Mouse (Mus musculus) lung, postnatal 10 days (tissue): ENCODE measurements around the gene Ascl4.

ENCODE experiments used
- DNase-seq: peaks from one replicate; pipeline ENCODE4 v3.0.0; 2021

Gene Ascl4

DNA sequence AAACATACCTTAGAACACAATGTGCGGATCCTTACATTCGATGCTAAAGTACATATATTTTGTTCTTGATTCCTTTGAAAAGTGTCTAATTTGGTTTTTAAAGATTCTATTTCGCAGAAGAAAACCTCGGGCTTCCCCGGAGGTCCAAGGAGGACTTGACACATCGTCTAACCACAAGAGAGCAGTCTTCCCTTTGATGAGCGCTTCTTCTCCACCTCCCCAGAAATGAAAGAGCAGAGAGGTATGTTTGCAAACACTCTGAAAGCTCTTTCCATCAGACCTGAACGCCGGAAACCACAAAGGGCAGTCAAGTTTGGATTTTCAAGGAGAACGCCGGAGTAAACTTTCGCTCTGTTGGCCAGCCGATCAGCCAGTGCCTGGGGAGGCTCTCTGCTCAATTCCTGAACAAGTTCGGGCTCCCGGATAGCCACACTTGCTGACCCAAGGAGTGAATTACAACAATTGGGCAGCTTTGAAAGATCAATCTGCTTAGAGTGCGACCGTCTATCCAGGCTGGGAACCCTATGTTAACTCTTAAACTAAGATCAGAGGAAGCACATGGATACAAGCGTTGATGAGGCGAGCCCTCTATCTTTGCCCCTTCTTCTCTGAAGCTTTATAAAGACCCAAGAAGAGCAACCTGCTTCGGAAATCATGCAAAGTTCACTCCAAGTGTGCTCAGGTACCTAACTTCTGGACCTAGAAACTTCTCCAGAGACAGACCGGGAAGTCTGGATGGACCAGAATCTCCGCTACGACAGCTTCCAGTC is at the start of gene Ascl4:
Gene Ascl4, plus strand, starts transcription at position 6 of the 770 bp plus-strand sequence.
- no peak for DNase-seq

DNA sequence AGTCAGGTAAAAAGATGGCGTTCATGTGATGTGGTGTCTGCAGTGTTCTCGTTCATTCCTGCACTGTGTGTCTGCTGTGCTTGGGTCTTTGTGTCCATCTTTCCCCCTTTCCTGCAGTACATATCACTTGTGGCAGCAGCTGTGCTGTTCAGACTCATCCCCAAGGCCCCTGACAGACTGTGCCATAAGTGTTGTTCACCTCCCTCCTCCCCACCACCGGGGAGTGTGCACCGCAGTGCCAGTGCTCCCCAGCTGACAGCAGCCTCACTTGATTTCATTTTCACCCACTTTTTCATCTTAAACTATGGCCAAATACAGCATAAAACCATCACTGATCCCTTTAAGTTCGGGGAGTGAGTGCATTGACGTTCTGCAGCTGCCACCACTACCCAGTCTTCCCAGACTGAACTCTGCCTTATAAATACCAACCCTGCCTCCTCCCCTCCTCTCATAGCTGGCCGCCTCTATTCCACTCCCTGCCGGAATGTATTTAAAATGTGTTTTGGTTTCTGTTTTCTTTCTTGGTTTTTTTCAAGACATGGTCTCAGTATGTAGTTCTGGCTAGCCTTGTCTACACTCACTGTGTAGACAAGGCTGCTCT is 47.5 kb upstream of the Ascl4 start:
- no peak for DNase-seq

- peak; percentile 99 for DNase-seq
Observed at GRCm38 (mm10) chr10:85916498-85917309, 10.8 kb upstream of the Ascl4 start, which contains the start of gene Prdm4. Gene Prdm4 (minus strand): TSS chr10:85917142.

- DNase-seq: peak; percentile 63
Observed at GRCm38 (mm10) chr10:85928499-85929207, 1.2 kb downstream of the Ascl4 start.

DNA sequence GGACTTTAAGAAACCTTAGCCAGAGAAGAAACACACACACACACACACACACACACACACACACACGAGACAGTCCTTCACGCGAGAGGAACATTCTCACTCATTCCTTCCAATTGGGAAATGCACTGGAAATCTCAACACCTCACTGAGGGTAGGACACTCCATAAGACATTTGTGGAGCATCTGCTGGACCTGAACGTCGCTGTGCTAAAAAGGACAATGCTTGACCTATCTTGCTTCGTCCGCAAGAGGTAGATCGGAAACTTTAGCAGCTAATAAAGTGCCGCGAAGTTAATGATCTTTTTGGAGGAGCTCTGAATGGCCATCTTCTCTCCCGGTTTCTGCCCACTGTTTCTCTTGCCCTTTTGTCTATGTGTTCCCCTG is 1.7 kb downstream of the Ascl4 start:
- no peak for DNase-seq

- no peak for DNase-seq
Observed at GRCm38 (mm10) chr10:85929962-85930361, 2.5 kb downstream of the Ascl4 start.

DNA sequence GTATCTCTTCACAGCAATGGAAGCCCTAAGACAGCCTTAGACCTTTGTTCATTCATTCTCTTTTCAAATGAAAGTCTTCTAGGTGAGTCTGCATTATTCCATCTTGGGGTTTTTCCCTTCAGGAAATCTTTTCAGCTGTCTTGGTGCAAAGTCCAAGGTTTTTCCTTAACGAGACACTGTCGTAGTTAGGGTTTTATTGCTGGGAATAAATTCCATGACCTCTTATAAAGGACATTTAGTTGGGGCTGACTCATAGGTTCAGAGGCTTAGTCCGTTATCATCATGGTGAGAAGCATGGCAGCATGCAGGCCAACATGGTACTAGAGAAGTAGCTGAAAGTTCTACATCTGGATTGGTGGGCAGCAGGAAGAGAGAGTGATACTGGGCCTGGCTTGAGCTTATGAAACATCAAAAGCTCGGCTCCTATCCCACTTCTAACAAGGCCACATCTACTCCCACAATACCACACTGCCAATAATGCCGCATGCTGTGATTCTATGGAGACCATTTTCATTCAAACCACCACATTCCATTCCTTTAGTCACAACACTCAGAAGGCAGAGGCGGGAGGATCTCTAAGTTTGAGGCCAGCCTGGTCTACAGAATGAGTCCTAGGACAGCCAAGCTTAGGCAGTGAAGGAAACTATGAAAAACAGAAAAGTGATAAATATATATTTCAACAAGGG is 8.9 kb downstream of the Ascl4 start:
- DNase-seq: no peak

GRCm38 (mm10) chr10:85948483-85949196 is 21.2 kb downstream of the Ascl4 start:
- DNase-seq: no peak

GRCm38 (mm10) chr10:85951765-85952443 is 24.4 kb downstream of the Ascl4 start:
- no peak for DNase-seq

DNA sequence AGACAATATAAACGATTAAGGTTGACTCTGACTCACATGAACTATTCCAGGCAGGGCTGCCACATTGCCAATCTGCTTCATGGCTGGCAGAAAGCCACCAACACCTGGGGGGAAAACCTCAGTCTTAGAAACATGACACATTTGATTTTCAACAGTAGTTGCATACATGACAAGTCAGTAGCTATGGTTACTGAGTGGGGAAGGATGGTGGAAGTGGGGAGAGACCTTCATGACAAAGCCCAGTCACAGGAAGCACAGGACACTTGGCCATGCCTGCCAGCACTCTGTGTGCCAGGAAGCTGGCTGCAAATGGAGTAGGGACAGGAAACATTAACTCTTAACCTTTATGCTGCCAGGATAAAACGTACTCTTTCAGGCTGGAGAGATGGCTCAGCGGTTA is 25.9 kb downstream of the Ascl4 start:
- DNase-seq: peak; percentile 36

DNA sequence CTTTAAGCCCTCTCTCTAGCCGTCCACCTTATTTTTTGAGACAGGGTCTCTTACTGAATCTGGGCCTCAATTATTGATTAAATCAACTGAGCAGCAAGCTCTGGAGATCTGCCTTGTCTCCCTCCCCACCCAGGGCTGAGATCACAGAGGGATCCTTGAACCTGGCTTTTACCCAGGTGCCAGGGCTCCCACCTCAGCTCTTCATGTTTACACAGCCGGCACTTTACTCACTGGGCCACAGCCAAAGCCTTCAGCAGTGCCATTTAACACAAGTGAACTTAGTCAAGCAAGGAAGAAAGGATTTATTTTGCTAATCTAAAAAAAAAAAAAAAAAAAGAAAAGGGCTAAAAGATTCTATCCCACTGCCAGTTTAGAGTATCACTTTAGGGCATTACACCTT is 26.9 kb downstream of the Ascl4 start:
- peak; percentile 35 for DNase-seq

DNA sequence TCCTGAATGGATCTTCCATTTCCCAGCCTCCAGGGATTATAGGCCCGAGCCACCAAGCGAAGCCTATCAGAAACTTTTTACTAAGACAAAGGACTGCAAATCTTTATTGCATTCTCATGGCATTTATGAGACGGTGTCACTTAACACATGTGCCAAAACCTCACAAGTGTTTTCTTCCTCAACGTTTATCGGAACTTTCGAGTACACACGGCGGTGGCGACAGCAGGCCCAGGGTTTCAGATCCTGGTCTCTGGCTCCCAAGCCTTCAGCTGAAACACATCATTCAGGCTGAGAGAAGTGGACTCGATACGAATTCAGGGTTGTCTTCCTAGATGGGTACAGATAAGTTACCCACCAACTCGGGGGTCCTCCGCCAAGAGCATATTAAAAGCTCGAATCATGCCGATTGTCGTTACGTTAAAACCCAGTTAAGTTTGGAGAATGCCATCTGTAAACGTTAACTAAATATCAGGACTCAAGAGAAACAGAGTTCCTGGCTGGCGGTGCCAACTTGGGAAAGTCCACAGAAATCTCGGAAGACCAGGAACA is 29.5 kb downstream of the Ascl4 start:
- no peak for DNase-seq

DNA sequence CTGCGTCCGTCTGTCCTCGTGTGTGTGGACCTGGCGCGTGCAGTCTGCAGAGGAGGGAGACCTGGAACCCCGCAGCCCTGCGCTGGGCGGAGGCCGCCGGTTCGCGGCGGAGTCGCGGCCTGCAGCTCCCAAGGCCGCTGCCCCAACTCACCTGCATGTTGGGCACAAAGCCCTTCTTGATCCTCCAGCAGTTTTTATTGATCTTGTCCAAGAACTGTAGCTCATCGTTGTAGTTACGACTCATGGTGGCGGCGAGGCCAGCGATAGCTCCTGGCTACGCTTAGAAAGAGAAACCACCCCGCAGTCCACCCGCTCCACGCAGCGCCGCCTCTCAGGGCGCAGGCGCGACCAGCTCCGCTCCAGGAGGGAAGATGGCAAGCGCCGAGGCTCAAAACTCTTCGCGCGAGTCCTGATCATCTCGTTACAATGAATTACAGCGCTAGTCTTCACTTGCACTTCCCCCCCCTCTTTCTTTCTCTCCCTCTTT is 30.0 kb downstream of the Ascl4 start, which contains the start of gene Rtcb:
Gene Rtcb, minus strand, starts transcription at position 360 of the 487 bp plus-strand sequence.
- DNase-seq: peak; percentile 98

DNA sequence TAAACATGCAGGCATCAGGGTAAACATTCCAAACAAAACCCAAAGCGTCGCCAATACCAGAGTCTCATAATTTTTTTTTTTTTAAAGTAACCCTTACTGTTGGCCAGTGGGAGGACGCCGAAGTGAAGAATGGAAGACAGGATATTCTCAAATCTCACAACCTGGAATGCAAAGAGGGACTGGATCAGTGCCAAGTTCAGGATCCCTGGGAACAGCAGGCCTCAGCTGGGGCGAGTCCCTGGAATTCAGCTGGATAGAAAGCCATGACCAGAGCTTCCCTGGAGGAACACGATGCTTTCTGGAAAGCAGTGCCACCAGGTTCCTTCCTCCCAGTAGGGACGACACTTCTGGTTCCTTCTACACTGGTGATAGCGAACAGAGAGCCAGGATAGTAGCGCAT is 35.4 kb downstream of the Ascl4 start:
- peak; percentile 40 for DNase-seq

GRCm38 (mm10) chr10:85964316-85964715 is 36.8 kb downstream of the Ascl4 start:
- no peak for DNase-seq

DNA sequence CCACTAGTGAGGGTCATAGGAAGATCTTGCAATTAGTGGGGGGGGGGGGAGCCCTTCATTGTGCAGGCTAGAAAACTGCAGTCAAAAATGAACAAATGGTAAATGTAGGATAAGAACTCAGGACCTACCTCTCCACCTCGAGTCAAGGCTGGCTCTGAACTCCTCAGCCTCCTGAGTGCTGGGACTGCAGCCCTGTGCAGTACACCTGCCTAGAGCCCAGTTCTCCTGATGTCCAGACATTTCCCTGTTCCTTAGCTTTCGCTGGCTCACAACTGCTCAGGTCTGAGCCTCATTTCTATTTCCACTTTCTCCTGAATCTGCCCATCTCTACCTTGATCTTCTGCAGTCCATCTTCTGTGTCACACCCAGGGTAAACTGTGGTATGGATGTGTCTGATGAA is 39.0 kb downstream of the Ascl4 start:
- DNase-seq: no peak

DNA sequence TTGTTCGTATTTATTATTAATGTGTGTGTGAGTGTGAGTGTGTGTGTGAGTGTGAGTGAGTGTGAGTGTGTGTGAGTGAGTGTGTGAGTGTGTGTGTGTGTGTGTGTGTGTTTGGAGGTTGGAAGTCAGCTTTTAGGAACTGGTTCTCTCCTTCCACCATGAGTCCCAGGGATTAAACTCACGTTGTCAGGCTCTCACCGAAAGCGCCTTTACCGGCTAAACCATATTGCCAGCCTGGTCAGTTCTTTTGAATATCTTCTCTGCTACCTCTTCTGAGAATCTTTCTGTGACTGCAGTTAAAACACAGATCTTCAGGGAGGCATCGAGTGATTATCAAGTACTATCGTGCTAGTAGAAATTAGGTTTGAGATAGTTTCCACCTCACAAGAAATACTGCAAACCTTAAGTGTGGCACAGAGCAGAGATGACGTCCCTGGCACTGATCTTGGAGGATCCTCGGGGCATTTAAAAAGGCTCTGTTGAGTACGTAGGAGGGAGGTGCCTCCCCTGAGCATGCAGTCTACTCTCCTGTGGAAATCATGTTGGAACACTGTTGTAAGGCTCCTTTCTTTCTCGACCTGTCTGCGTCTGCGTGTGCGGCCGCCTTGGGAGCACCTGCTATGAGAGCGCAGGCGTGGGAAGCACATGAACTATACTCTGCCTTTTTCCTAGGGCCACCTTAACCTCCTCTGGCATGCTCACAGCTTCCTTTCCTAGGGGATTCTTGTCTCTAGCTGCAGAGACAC is 40.1 kb downstream of the Ascl4 start:
- DNase-seq: no peak

GRCm38 (mm10) chr10:85968157-85968634 is 40.7 kb downstream of the Ascl4 start:
- peak; percentile 84 for DNase-seq

DNA sequence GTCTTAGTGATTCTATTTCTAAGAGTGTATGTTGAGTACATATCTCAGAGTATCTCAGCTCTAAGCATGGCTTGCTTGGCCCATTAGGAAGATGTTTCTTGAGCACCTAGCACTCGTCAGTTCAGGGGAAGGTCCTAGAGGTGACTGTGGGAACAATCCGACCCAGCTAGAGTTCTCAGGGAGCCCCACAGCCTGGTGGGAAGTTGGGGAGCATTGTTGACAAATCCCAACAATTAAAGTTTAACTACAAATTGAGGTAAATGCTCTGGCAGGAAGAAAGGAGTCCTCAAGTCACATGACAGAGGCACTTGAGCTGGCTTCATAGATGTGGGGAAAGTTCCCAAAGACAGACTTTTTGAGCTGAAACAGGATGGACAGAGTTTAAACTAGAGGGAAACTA is 41.2 kb downstream of the Ascl4 start:
- DNase-seq: no peak
